Mouse (Mus musculus) left cerebral cortex, adult 8-10 months (tissue): ENCODE data around the gene Bdh1. TPM values are rescaled to one million over a fixed set of nuclear protein-coding genes. Genes with fewer than 3 reads are reported as not detected.
A peak's percentile ranks its signal among the peaks of the same experiment; 100 is the strongest.

Source experiments
- DNase-seq, 2 experiments: peaks; one replicate each; pipeline ENCODE4 v3.0.0; 2022; ENCODE audit warnings: low spot score in 2 of 2
- total RNA-seq, 4 experiments: library from RNA; stranded (reverse); gene quantifications; 2 replicates each; pipeline ENCODE4 v1.2.4; 2022

Gene Bdh1
- total RNA-seq, 4 experiments from 2014 or later, result 97.0 to 119 (median 97.8) TPM

- no peak for DNase-seq
Measured at GRCm38 (mm10) chr16:31428335-31428674, 6.2 kb downstream of the Bdh1 start.

DNA sequence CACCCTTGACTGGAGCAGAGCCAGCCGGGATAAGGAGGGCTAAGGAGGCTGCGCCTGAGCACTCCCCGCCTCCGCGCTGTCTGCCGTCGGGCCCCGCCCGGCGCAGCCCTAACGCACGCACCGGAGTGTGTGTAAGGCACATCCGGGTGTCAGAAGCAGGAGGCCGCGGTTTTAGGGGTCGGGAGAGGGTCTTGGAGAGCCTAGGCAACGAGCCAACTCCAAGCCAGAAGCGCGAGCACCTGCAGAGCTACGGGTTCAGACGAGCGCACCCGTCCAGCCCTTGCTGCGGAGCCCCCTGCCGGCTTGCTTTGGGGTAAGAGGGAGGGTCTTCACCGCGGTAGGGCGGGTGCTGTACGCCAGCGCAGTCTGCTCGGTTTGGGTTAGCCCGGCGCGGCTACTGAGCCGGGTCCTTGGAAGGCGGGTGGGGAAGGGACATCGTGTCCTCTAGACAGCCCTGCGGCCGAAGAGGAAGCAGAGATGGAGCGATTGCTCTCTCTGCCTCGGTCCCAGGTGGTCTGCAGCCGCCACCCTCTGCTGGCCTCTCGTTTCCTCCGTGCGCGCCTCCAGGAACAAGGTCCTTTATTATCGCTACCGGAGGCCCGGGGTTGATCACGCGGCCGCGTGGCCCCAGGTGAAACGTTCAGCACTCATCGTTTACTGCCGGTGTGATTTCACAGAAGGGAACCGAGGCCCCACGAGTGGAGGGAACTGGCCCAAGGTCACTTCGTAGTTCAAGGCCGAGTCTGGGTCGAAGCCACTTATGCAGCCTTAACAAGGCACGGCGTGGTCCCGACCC is 6.8 kb downstream of the Bdh1 start:
- peak; percentile 74 to 90 for DNase-seq

DNA sequence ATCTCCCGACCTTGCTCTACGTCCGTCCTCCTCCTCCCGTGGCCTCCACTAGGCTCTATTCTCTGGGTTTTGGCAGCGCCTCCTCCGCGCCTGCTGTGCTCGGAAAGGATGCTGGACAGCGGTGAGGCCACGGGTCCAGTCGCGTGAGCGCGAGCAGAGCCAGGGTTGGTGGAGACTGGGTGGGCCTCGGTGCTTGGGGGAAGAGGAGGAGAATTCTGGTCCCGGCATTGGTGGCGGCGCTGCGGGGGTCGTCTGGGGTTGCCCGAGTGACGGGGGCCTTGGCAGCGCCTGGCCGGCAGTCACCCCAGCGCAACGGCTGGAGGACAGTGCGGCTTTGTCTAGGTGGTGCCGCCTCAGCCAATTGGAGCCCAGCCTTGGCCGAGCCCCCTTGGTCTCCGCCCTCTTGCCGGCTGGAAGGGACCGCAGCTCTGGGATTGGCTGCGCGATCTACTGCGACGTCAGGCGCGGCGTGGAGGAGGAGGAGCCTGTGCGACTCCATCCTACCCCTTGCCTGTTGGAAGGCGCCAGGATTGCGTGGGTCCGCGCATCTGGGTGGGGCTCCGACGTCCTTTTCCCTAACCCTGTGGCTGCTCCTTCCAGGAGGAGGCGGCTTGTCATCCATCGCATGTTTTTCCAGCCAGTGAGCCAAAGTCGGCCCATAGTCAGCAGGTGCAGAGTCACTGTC is 7.5 kb downstream of the Bdh1 start:
- peak; percentile 90 to 98 for DNase-seq

GRCm38 (mm10) chr16:31433466-31434110 is 11.5 kb downstream of the Bdh1 start:
- no peak for DNase-seq

GRCm38 (mm10) chr16:31435146-31435545 is 13.1 kb downstream of the Bdh1 start:
- no peak for DNase-seq

- DNase-seq, result no peak
Measured at GRCm38 (mm10) chr16:31436085-31436484, 14.0 kb downstream of the Bdh1 start.

DNA sequence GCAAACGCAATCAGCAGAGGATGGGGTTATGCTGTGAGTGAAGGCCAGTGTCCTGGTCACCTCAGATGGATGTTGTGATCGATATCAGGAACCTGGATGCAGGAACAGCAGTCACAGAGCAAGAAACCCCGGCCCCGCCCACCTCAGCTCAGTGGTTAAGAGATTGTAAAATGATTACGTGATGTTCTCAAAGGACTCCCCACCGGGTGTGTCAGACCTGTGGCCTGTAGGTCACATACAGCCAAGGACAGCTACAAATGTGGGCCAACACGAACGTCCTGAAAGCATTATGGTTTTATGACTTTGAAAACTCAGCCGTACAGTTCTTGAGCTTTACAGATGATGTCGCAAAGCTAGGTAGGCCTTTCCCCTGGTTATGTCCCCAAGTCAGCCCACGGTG is 15.3 kb downstream of the Bdh1 start:
- no peak for DNase-seq

DNA sequence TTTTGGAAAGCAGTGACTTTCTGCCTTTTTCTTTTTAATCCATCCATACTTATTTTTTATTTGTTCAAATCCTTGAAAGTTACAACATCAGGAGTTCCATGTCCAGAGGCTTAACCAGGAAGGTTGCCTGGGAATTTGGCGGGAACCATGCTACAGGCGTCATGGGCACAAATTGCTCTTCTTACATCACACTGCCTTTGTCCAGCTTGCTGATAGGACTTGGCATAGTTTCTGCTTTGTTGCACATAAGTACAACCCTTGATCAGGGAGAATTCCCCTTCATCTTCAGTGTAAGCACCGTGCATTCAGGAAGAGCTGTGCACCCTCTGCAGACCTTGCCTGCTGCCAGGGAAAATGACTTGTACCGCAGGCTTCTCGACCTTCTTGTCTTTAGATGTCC is 17.4 kb downstream of the Bdh1 start:
- no peak for DNase-seq

- DNase-seq, result no peak
Measured at GRCm38 (mm10) chr16:31440046-31440445, 18.0 kb downstream of the Bdh1 start.

- no peak for DNase-seq
Measured at GRCm38 (mm10) chr16:31444521-31444920, 22.4 kb downstream of the Bdh1 start.

DNA sequence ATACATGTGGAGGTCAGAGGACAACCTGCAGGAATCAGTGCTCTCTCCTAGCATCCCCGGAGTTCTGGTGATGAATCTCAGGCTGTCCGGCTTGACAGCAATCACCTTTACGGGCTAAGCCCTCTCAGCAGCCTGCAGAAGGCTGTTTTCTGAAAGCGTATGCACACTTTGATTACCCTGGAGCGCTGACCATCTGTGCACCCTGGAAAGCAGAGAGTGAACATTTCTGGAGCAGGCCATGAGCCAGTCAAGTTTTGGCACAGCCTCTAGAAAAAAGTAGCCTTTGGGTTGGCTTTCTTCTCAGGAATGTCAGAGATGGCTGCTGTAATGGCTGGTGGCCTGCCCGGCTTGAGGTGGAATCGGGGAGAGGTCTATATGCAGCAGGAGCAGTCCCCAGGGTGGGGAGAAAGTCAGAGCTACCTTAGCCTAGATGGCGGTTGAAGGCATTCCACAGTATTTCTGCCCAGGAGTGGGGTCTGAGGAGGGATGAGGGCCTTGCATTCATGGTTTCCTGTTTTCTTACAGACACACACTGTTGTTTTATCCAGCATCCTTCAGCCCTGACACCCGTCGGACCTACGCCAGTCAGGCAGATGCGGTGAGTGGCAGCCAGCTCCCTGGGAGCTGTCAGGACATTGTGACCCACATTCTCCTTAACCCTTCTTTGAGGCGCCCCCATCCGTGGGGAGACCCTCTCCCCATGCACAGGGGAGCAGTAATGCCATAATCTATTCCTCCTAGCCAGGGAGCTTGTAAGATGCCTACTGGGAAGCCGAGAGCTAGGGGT is 24.2 kb downstream of the Bdh1 start:
- DNase-seq, result no peak

DNA sequence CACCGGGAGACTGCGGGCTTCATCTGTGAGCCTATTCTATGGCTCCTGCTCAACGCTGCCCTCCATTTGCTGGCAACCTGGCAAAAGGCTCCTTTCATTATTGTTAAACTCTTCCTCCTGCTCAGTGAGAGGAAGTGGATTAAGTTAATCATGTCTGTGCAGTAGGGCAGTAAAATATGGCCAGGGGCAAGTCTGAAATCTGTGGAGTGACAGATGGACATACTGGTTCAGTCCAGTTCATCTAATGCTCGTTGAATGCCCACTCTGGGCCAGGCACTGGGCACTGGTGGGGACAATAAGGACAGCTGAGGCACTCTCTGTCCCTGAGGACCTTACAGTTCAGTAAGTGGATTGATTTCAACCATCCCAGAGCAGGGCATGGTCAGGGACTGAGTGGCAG is 27.9 kb downstream of the Bdh1 start:
- DNase-seq, result no peak

DNA sequence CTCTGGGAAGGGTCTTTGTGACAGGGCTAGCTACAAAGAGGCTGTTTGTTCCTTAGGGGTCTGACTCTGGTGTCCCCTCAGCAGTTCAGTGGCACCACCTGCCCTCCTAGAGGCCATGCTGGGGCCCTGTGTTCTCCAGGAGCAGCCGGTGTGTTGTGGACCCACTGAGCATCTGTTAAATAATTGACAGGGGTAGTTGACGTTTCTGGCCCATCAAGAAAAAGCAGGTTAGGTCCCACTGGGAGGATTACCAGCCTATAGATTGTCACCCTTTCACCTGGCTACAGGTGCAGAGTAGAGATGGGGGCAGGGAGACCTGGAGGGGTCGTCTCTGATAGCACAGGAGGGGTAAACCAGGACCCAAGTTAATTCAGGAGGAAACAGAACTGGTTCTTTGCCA is 29.2 kb downstream of the Bdh1 start:
- no peak for DNase-seq

DNA sequence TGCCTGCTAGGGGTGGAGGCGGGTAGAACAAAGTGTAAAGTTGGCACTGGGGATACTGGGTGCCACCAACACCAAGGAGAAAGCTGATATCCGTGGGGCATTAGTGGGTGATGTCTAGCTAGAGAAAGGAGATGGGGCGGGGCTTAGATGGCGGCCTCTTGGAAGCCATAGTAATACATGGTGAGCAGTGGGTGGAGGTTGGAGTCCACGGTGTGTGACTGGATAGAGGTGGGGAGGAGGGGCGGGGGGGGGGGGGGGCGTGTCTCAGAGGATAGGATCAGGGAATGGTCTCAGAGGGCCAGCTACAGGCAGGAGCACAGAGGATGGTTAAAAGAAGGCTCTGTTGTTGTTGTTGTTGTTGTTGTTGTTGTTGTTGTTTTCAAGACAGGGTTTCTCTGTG is 30.4 kb downstream of the Bdh1 start:
- no peak for DNase-seq

DNA sequence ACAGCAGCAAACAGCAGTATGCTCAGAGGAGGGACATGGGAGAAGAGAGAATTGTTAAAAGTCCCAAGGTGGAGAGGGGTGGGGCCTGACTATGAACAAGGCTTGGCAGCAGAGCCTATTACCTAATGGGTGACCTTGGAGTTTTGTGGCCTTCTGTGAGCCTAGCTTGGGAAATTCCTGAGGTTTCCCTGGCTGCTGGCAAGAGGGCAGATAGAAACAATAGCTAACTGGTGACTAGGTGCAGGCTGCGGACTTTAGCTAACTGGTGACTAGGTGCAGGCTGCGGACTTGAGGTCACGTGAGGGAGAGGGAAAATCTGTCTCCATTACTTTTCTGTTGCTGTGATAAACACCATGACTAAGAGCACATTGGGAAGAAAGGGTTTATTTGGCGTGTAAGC is 31.9 kb downstream of the Bdh1 start:
- no peak for DNase-seq

- DNase-seq, result no peak
Measured at GRCm38 (mm10) chr16:31455276-31456045, 33.4 kb downstream of the Bdh1 start.

DNA sequence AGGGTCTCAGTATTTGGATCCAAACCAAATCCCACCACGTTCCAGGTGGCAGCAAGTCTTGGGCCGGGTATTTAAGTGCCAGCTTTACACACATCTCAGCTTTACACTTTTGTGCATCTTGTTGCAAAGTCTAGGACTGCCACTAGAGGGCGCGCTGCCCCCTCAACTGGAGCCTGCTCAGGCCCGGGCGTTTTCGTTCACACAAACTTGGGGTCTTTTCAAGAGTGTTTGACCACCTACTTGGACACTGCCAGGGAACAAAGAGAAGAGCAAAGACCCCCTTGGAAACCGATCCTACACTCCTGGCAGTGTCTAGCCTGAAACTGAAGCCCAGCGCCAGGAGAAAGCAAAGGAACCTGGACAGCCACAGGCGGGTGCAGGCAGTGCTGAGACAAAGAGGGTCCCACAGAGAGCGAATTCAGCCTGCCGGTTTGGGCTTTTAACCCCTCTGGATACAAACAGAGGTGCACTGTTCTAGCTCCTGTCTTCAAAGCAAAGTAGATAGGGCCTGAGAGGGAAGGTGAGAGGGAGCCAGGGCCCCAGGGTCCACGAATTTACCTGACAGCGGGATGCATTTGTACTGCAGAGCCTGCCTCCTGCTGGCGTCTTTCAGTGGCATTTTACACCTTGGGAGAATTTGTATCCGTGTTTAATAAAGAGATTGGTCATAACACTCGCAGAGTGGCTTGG is 36.3 kb downstream of the Bdh1 start:
- DNase-seq, result peak in 1 of 2 experiments; percentile 84

- no peak for DNase-seq
Measured at GRCm38 (mm10) chr16:31459968-31460461, 37.9 kb downstream of the Bdh1 start.

- DNase-seq, result no peak
Measured at GRCm38 (mm10) chr16:31460506-31460905, 38.4 kb downstream of the Bdh1 start.

- DNase-seq, result no peak
Measured at GRCm38 (mm10) chr16:31461046-31461445, 39.0 kb downstream of the Bdh1 start.
